Mouse (Mus musculus) olfactory bulb, adult 2 months (tissue): ENCODE results near the gene Ccdc172. TPM values are rescaled to one million over a fixed set of nuclear protein-coding genes. Genes with fewer than 3 reads are reported as not detected.

Experiments
- H3K27ac ChIP-seq: fragments of 200-500 bp; 2 replicates; pipeline ENCODE4 v1.5.1; 2012; ENCODE audit warnings: low read depth, low read length; ENCODE audit not compliant: insufficient read depth
- H3K4me1 ChIP-seq: fragments of 200-500 bp; 2 replicates; pipeline ENCODE4 v1.6.1; 2012; ENCODE audit warnings: low read length; ENCODE audit not compliant: control insufficient read depth, insufficient read depth
- H3K4me3 ChIP-seq: fragments of 200-500 bp; 2 replicates; pipeline ENCODE4 v1.5.1; 2012; ENCODE audit warnings: mild to moderate bottlenecking, low read depth, low read length, moderate library complexity; ENCODE audit not compliant: insufficient read depth
- CTCF ChIP-seq: fragments of 200-500 bp; IDR thresholded peaks from 2 replicates; pipeline ENCODE4 v1.5.1; 2012; ENCODE audit warnings: low read depth, mild to moderate bottlenecking, low read length, moderate library complexity; ENCODE audit not compliant: insufficient read depth
- POLR2A ChIP-seq: fragments of 200-500 bp; IDR thresholded peaks from 2 replicates; pipeline ENCODE4 v1.6.1; 2012; ENCODE audit warnings: mild to moderate bottlenecking, low read depth, low read length, moderate library complexity; ENCODE audit not compliant: insufficient read depth
- WGBS: fragments of 180-500 bp; shearing (Covaris S2); methylation state at CpG from one replicate; pipeline ENCODE4 v1.1.7; 2018; 5-methylcytosine and 5-hydroxymethylcytosine counted together
- polyA plus RNA-seq: library from polyadenylated mRNA; stranded (reverse); fragments of >200 nt; gene quantifications from 2 replicates; pipeline ENCODE4 v1.2.4, GENCODE M21; 2012; ENCODE audit warnings: low replicate concordance; ENCODE audit not compliant: missing spikeins, insufficient read depth, insufficient read length

Gene Ccdc172
- polyA plus RNA-seq, 1 experiment = not detected

GRCm38 (mm10) chr19:58521696-58522095 is 9.9 kb downstream of the Ccdc172 start:
- Histone ChIP-seq H3K4me3 (no peak overlapping the region), H3K27ac (no peak overlapping the region), H3K4me1 (peaks cover 3% of the 10 kb centered on the region)
- TF ChIP-seq POLR2A (no peak), CTCF (no peak)
- WGBS = 98% methylated on average over 1 of the region's 1 CpGs

- Histone ChIP-seq H3K4me1 (peaks cover 3% of the 10 kb centered on the region), H3K27ac (no peak overlapping the region), H3K4me3 (no peak overlapping the region)
- 31% methylated on average over 12 of the region's 12 CpGs for WGBS
- TF ChIP-seq CTCF = no peak
- TF ChIP-seq POLR2A = no peak
These were observed 12.1 kb downstream of the Ccdc172 start for GRCm38 (mm10) chr19:58523736-58524394.

GRCm38 (mm10) chr19:58525457-58526239 is 13.9 kb downstream of the Ccdc172 start:
- 84% methylated on average over 12 of the region's 12 CpGs for WGBS
- H3K4me3 ChIP-seq = no peak overlapping the region
- TF ChIP-seq CTCF (no peak), POLR2A (no peak)
- H3K4me1 ChIP-seq = peaks cover 3% of the 10 kb centered on the region
- H3K27ac ChIP-seq = no peak overlapping the region

GRCm38 (mm10) chr19:58533077-58533476 is 21.3 kb downstream of the Ccdc172 start:
- 90% methylated on average over 3 of the region's 3 CpGs for WGBS
- TF ChIP-seq POLR2A = no peak
- TF ChIP-seq CTCF = no peak
- Histone ChIP-seq H3K4me3 (no peak overlapping the region), H3K27ac (no peak overlapping the region), H3K4me1 (no peaks in the 10 kb centered on the region)

GRCm38 (mm10) chr19:58536691-58537090 is 24.9 kb downstream of the Ccdc172 start:
- TF ChIP-seq POLR2A = no peak
- no peak for TF ChIP-seq CTCF
- H3K27ac ChIP-seq = no peak overlapping the region
- no peak overlapping the region for H3K4me3 ChIP-seq
- 86% methylated on average over 10 of the region's 10 CpGs for WGBS
- no peaks in the 10 kb centered on the region for H3K4me1 ChIP-seq

- no peak overlapping the region for H3K4me3 ChIP-seq
- 91% methylated on average over 5 of the region's 5 CpGs for WGBS
- no peaks in the 10 kb centered on the region for H3K4me1 ChIP-seq
- TF ChIP-seq POLR2A (no peak), CTCF (no peak)
- no peak overlapping the region for H3K27ac ChIP-seq
These were observed 28.6 kb downstream of the Ccdc172 start for GRCm38 (mm10) chr19:58540396-58540795.

- TF ChIP-seq POLR2A (no peak), CTCF (no peak)
- H3K27ac ChIP-seq = no peak overlapping the region
- no peaks in the 10 kb centered on the region for H3K4me1 ChIP-seq
- WGBS = 74% methylated on average over 4 of the region's 4 CpGs
- H3K4me3 ChIP-seq = no peak overlapping the region
These were observed 36.6 kb downstream of the Ccdc172 start for GRCm38 (mm10) chr19:58548367-58548766.

- no peaks in the 10 kb centered on the region for H3K4me1 ChIP-seq
- TF ChIP-seq POLR2A (no peak), CTCF (no peak)
- 71% methylated on average over 1 of the region's 1 CpGs for WGBS
These were observed 38.7 kb downstream of the Ccdc172 start for GRCm38 (mm10) chr19:58550489-58550888.

GRCm38 (mm10) chr19:58550916-58551315 is 39.1 kb downstream of the Ccdc172 start:
- 86% methylated on average over 3 of the region's 3 CpGs for WGBS
- TF ChIP-seq CTCF (no peak), POLR2A (no peak)

More at GRCm38 (mm10) chr19:58550489-58550888, 38.7 kb downstream of the Ccdc172 start:
- Histone ChIP-seq H3K4me3 (no peak overlapping the region), H3K27ac (no peak overlapping the region)

More at GRCm38 (mm10) chr19:58550916-58551315, 39.1 kb downstream of the Ccdc172 start:
- Histone ChIP-seq H3K4me3 (no peak overlapping the region), H3K4me1 (no peaks in the 10 kb centered on the region), H3K27ac (no peak overlapping the region)
